Mouse (Mus musculus) liver, postnatal 0 days (tissue): ENCODE data around the gene Dagla. TPM values are rescaled to one million over a fixed set of nuclear protein-coding genes. Genes with fewer than 3 reads are reported as not detected.
A peak's percentile ranks its signal among the peaks of the same experiment; 100 is the strongest.

ENCODE experiments used
- ATAC-seq: fragments of 200-750 bp; cut with Nextera tagmentation; 2 replicates; pipeline ENCODE4 v1.8.0; 2017; ENCODE audit warnings: mild to moderate bottlenecking, moderate library complexity
- DNase-seq: peaks from one replicate; pipeline ENCODE4 v3.0.0-alpha.2; 2016
- H3K27ac ChIP-seq: fragments of 300-500 bp; sonication (generic); 2 replicates; pipeline ENCODE4 v1.5.1; 2014; ENCODE audit warnings: antibody characterized with exemption, moderate library complexity, mild to moderate bottlenecking, low read depth
- H3K27me3 ChIP-seq: fragments of 300-500 bp; sonication (generic); 2 replicates; pipeline ENCODE4 v1.6.1; 2014; ENCODE audit warnings: low read length, control low read depth, mixed read lengths; ENCODE audit not compliant: insufficient read depth
- H3K36me3 ChIP-seq: fragments of 300-500 bp; sonication (generic); replicated peaks from 2 replicates; pipeline ENCODE4 v1.6.1; 2014; ENCODE audit warnings: mild to moderate bottlenecking, control low read depth, low read length, moderate library complexity, mixed read lengths; ENCODE audit not compliant: insufficient read depth
- H3K4me1 ChIP-seq: fragments of 300-500 bp; sonication (generic); 2 replicates; pipeline ENCODE4 v1.6.1; 2014; ENCODE audit warnings: antibody characterized with exemption, mild to moderate bottlenecking, control low read depth; ENCODE audit not compliant: insufficient read depth
- H3K4me2 ChIP-seq: fragments of 300-500 bp; sonication (generic); 2 replicates; pipeline ENCODE4 v1.6.1; 2014; ENCODE audit warnings: low read depth, mild to moderate bottlenecking, low read length, moderate library complexity, mixed read lengths
- H3K4me3 ChIP-seq: fragments of 300-500 bp; sonication (generic); 2 replicates; pipeline ENCODE4 v1.5.1; 2014; ENCODE audit warnings: low read depth, low read length
- H3K9ac ChIP-seq: fragments of 300-500 bp; sonication (generic); replicated peaks from 2 replicates; pipeline ENCODE4 v1.6.1; 2014; ENCODE audit warnings: mild to moderate bottlenecking, moderate library complexity
- H3K9me3 ChIP-seq: fragments of 300-500 bp; sonication (generic); 2 replicates; pipeline ENCODE4 v1.6.1; 2016; ENCODE audit warnings: mild to moderate bottlenecking, control low read depth, low read length, mixed read lengths
- CTCF ChIP-seq: sonication (generic); IDR thresholded peaks from 2 replicates; pipeline ENCODE4 v1.5.1; 2016; ENCODE audit warnings: antibody characterized with exemption, low read depth
- EP300 ChIP-seq: IDR thresholded peaks from 2 replicates; pipeline ENCODE4 v1.6.1; 2016; ENCODE audit warnings: antibody characterized with exemption, low read depth, mild to moderate bottlenecking
- WGBS: fragments of 180-500 bp; shearing (Covaris S2); extraction: QIAGEN DNeasy Blood & Tissue Kit; methylation state at CpG from one replicate; pipeline ENCODE4 v1.1.7; 2014; ENCODE audit not compliant: insufficient replicate concordance; 5-methylcytosine and 5-hydroxymethylcytosine counted together
- polyA plus RNA-seq: library from polyadenylated mRNA; unstranded; fragments of >200 nt; fragmentation: Nextera tagmentation; extraction: Ambion mirVana; gene quantifications from 2 replicates; pipeline ENCODE4 v1.2.1, GENCODE M21; 2015

The Dagla gene
- polyA plus RNA-seq, result 0.21 and 0.28 TPM in 2 replicates

GRCm38 (mm10) chr19:10304810-10305544 lies at the start of gene Dagla:
Gene Dagla (minus strand): TSS chr19:10304877.
- H3K27me3 ChIP-seq, result peaks cover 15% of the 10 kb centered on the region

GRCm38 (mm10) chr19:10352218-10352617 lies 47.5 kb upstream of the Dagla start:
- no peak overlapping the region for H3K4me2 ChIP-seq
- H3K27ac ChIP-seq, result no peak overlapping the region
- WGBS, result 69% methylated on average over 7 of the region's 7 CpGs
- H3K27me3 ChIP-seq, result no peaks in the 10 kb centered on the region
- H3K9ac ChIP-seq, result no peak overlapping the region
- DNase-seq (no peak), ATAC-seq (no peak)
- H3K4me1 ChIP-seq, result no peaks in the 10 kb centered on the region
- no peak overlapping the region for H3K4me3 ChIP-seq
- TF ChIP-seq EP300, result no peak
- no peak for TF ChIP-seq CTCF
- no peaks in the 10 kb centered on the region for H3K9me3 ChIP-seq
- no peaks in the 10 kb centered on the region for H3K36me3 ChIP-seq

More at GRCm38 (mm10) chr19:10304810-10305544, at the start of gene Dagla:
- peak; percentile 72 for ATAC-seq
- WGBS, result 6% methylated on average over 55 of the region's 56 CpGs
- Histone ChIP-seq H3K4me1 (peaks cover 4% of the 10 kb centered on the region; the same call in 1 of the 2 replicates), H3K27ac (no peak within 1 kb of the TSS), H3K36me3 (no peaks in the 10 kb centered on the region), H3K9ac (peak within 1 kb of the TSS; percentile 61), H3K9me3 (no peaks in the 10 kb centered on the region), H3K4me3 (peak within 1 kb of the TSS; percentile 52), H3K4me2 (peak within 1 kb of the TSS; percentile 91)
- TF ChIP-seq CTCF, result peak; percentile 88
- TF ChIP-seq EP300, result no peak
- DNase-seq, result peak; percentile 74

GRCm38 (mm10) chr19:10347628-10348273 lies 43.1 kb upstream of the Dagla start:
- Histone ChIP-seq H3K9me3 (no peaks in the 10 kb centered on the region), H3K27ac (no peak overlapping the region), H3K9ac (no peak overlapping the region), H3K4me2 (no peak overlapping the region), H3K4me3 (no peak overlapping the region), H3K36me3 (no peaks in the 10 kb centered on the region), H3K27me3 (0 out of 2 replicates have a peak, but pooled peaks cover 3% of the 10 kb centered on the region), H3K4me1 (no peaks in the 10 kb centered on the region)
- WGBS, result 53% methylated on average over 5 of the region's 5 CpGs
- no peak for DNase-seq
- TF ChIP-seq CTCF (no peak), EP300 (no peak)
- ATAC-seq, result no peak

GRCm38 (mm10) chr19:10345696-10346095 lies 41.0 kb upstream of the Dagla start:
- no peaks in the 10 kb centered on the region for H3K4me1 ChIP-seq
- no peaks in the 10 kb centered on the region for H3K36me3 ChIP-seq
- DNase-seq (peak; percentile 32), ATAC-seq (no peak)
- WGBS, result 33% methylated on average over 12 of the region's 12 CpGs
- H3K4me2 ChIP-seq, result no peak overlapping the region
- H3K4me3 ChIP-seq, result no peak overlapping the region
- no peak overlapping the region for H3K27ac ChIP-seq
- TF ChIP-seq CTCF (no peak), EP300 (no peak)
- 0 out of 2 replicates have a peak, but pooled peaks cover 13% of the 10 kb centered on the region for H3K27me3 ChIP-seq
- no peaks in the 10 kb centered on the region for H3K9me3 ChIP-seq
- no peak overlapping the region for H3K9ac ChIP-seq

GRCm38 (mm10) chr19:10343866-10344265 lies 39.2 kb upstream of the Dagla start:
- Histone ChIP-seq H3K27ac (no peak overlapping the region), H3K36me3 (no peaks in the 10 kb centered on the region), H3K9ac (no peak overlapping the region), H3K4me2 (no peak overlapping the region), H3K9me3 (no peaks in the 10 kb centered on the region), H3K27me3 (0 out of 2 replicates have a peak, but pooled peaks cover 16% of the 10 kb centered on the region), H3K4me1 (no peaks in the 10 kb centered on the region), H3K4me3 (no peak overlapping the region)
- 77% methylated on average over 10 of the region's 10 CpGs for WGBS
- ATAC-seq, result no peak
- no peak for DNase-seq
- TF ChIP-seq EP300, result no peak
- no peak for TF ChIP-seq CTCF

- DNase-seq, result no peak
- 63% methylated on average over 12 of the region's 12 CpGs for WGBS
- no peak overlapping the region for H3K9ac ChIP-seq
- H3K9me3 ChIP-seq, result no peaks in the 10 kb centered on the region
- H3K4me2 ChIP-seq, result no peak overlapping the region
- H3K4me1 ChIP-seq, result no peaks in the 10 kb centered on the region
- H3K27me3 ChIP-seq, result 0 out of 2 replicates have a peak, but pooled peaks cover 16% of the 10 kb centered on the region
- TF ChIP-seq EP300, result no peak
- TF ChIP-seq CTCF, result no peak
- no peak overlapping the region for H3K27ac ChIP-seq
- no peaks in the 10 kb centered on the region for H3K36me3 ChIP-seq
- ATAC-seq, result no peak
- no peak overlapping the region for H3K4me3 ChIP-seq
Observed at GRCm38 (mm10) chr19:10341817-10342439, 37.3 kb upstream of the Dagla start.
